ENCODE assay signal across 8 mouse cellular contexts in genomic region chr12:71707727-71708369, GRCm38 (mm10).
A peak's percentile ranks its signal among the peaks of the same experiment; 100 is the strongest.
DNase-seq lines count a peak whose midpoint lies in the region; ATAC-seq lines count a peak whose summit lies in the region.

No protein-coding gene starts in this region.

- no peak overlapping the region for H3K9ac ChIP-seq in intestine, embryonic 15.5 days
- no peak overlapping the region for H3K9ac ChIP-seq in limb, embryonic 11.5 days (ENCODE audit: low read length)
- no peak overlapping the region for H3K9ac ChIP-seq in neural tube, embryonic 13.5 days

- no peaks in the 10 kb centered on the region for H3K27me3 ChIP-seq in intestine, embryonic 15.5 days (replicated peaks)
- no peaks in the 10 kb centered on the region for H3K27me3 ChIP-seq in limb, embryonic 11.5 days (ENCODE audit: control insufficient read depth, insufficient read depth, low read length)
- no peaks in the 10 kb centered on the region for H3K27me3 ChIP-seq in neural tube, embryonic 13.5 days

- H3K4me3 ChIP-seq in intestine, embryonic 15.5 days (replicated peaks) = no peak overlapping the region
- H3K4me3 ChIP-seq in limb, embryonic 11.5 days (ENCODE audit: low read depth, low read length) = no peak overlapping the region
- no peak overlapping the region for H3K4me3 ChIP-seq in neural tube, embryonic 13.5 days

- no peaks in the 10 kb centered on the region for H3K4me1 ChIP-seq in intestine, embryonic 15.5 days (replicated peaks)
- H3K4me1 ChIP-seq in limb, embryonic 11.5 days (ENCODE audit: control insufficient read depth, insufficient read depth, low read length) = no peaks in the 10 kb centered on the region
- 0 out of 2 replicates have a peak, but pooled peaks cover 3% of the 10 kb centered on the region for H3K4me1 ChIP-seq in neural tube, embryonic 13.5 days (replicated peaks)

- H3K27ac ChIP-seq in intestine, embryonic 15.5 days = no peak overlapping the region
- no peak overlapping the region for H3K27ac ChIP-seq in limb, embryonic 11.5 days (replicated peaks; ENCODE audit: low read depth, low read length)
- H3K27ac ChIP-seq in neural tube, embryonic 13.5 days (replicated peaks) = no peak overlapping the region

- no peaks in the 10 kb centered on the region for H3K9me3 ChIP-seq in intestine, embryonic 15.5 days
- H3K9me3 ChIP-seq in limb, embryonic 11.5 days (ENCODE audit: control insufficient read depth, low read length) = no peaks in the 10 kb centered on the region
- H3K9me3 ChIP-seq in neural tube, embryonic 13.5 days = no peaks in the 10 kb centered on the region

- ATAC-seq in intestine, embryonic 15.5 days = peak; percentile 51; the same call in 1 of the 2 replicates
- no peak for ATAC-seq in limb, embryonic 11.5 days (ENCODE audit: insufficient number of reproducible peaks, low FRiP score, low TSS enrichment, low read depth)
- ATAC-seq in neural tube, embryonic 13.5 days (ENCODE audit: low read depth) = peak; percentile 59; the same call in 1 of the 2 replicates

- 27% methylated on average over 10 of the region's 10 CpGs for WGBS in intestine, embryonic 15.5 days
- 34% methylated on average over 10 of the region's 10 CpGs for WGBS in limb, embryonic 11.5 days
- WGBS in neural tube, embryonic 13.5 days = 25% methylated on average over 10 of the region's 10 CpGs

- DNase-seq in urinary bladder, postnatal 14 days (ENCODE audit: low spot score) = peak; percentile 58
- no peak for DNase-seq in urinary bladder, adult 2 months (ENCODE audit: low spot score)
- peak; percentile 70 to 78 for DNase-seq in cerebellum, adult 18-20 months
- peak; percentile 55 for DNase-seq in forelimb bud, embryonic 11.5 days (ENCODE audit: low read depth, low spot score)
- peak; percentile 84 for DNase-seq in limb, embryonic 11.5 days (ENCODE audit: low spot score)
- peak; percentile 33 to 75 for DNase-seq in urinary bladder, postnatal 4 days (ENCODE audit: low spot score in 2 of 2)

- H3K36me3 ChIP-seq in intestine, embryonic 15.5 days = no peaks in the 10 kb centered on the region
- H3K36me3 ChIP-seq in limb, embryonic 11.5 days (ENCODE audit: control insufficient read depth, insufficient read depth, low read length) = no peaks in the 10 kb centered on the region
- no peaks in the 10 kb centered on the region for H3K36me3 ChIP-seq in neural tube, embryonic 13.5 days

- no peak overlapping the region for H3K4me2 ChIP-seq in intestine, embryonic 15.5 days (replicated peaks)
- no peak overlapping the region for H3K4me2 ChIP-seq in limb, embryonic 11.5 days (ENCODE audit: low read depth, severe bottlenecking)
- H3K4me2 ChIP-seq in neural tube, embryonic 13.5 days = no peak overlapping the region
